Mouse (Mus musculus) embryonic stem cell, embryonic (primary cell): ENCODE measurements around the gene Il23a.
"Not testable (repeated sequence)": the region's sequence is repeated elsewhere in the genome, so short reads cannot be mapped to it uniquely, and the experiment has no call there.

Experiments
- CTCF ChIA-PET, 4 experiments: fragments of 300-600 bp in 2 of 4; fragments of 350-600 bp in 2 of 4; sonication (Branson Sonifier 250); formaldehyde crosslinking; loops; one replicate each; lab custom pipeline; 2022; ENCODE audit warnings: inconsistent platforms in 2 of 4; lab: Charles Lee
- POLR2A ChIA-PET, 4 experiments: fragments of 300-600 bp in 2 of 4; fragments of 350-600 bp in 2 of 4; sonication (Branson Sonifier 250); formaldehyde crosslinking; loops; one replicate each; lab custom pipeline; 2022; ENCODE audit warnings: antibody characterized with exemption in 4 of 4, inconsistent platforms in 1 of 4; lab: Charles Lee

Il23a gene

GRCm38 (mm10) chr10:128290594-128290993 lies 8.0 kb downstream of the Il23a start:
- CTCF ChIA-PET = interaction anchor here in 1 of 4 experiments (1.3 kb wide), 1 partner anchor 20 kb away, joined by 3 read pairs; the partner anchor contains the start of gene Stat2
- POLR2A ChIA-PET = interaction anchor here in 3 of 4 experiments (0.5 to 6.1 kb wide), 12 partner anchors 10 to 220 kb away, joined by 3 to 49 read pairs (median 5); partner anchors contain the start of genes Cnpy2 (in 2 of the 3), Pan2 (in 2 of the 3) and Stat2 (in 2 of the 3)

GRCm38 (mm10) chr10:128283604-128284579 lies 14.7 kb downstream of the Il23a start:
- CTCF ChIA-PET = interaction anchor here (0.5 to 2.7 kb wide), 69 partner anchors 9 to 310 kb away, joined by 3 to 31 read pairs (median 4); partner anchors contain the start of genes Baz2a (in 3 of the 4), Pan2 (in 3 of the 4), Stat2 (in 3 of the 4) and Apof (in 2 of the 4)
- POLR2A ChIA-PET = interaction anchor here (0.5 to 5.2 kb wide), 63 partner anchors 9 to 674 kb away, joined by 3 to 58 read pairs (median 4); partner anchors contain the start of genes Cnpy2 (in 4 of the 4), Baz2a (in 3 of the 4), Stat2 (in 3 of the 4) and Apof (in 2 of the 4)

DNA sequence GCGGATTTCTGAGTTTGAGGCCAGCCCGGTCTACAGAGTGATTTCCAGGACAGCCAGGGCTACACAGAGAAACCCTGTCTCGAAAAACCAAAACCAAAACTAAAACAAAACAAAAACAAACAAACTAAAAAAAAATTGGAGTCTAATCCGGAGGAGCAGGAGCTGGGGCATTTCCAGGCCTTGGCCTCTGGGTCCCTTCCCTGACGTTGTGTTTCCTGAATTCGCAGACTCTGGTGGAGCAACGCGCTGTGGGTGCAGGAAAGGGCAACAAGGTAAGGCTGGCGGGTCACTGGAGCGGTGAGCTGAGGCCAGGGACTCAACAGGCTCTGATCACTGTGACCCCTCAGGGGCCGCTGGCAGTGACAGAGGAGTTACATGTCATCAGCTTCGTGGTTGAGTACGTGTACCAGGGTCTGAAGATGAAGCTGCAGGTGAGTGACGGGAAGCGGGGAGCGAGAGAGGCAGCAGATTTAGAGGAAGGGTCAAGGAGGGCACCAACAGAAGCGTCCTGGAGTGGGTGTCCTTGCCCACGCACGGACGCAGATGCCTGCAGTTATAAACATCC lies 15.6 kb downstream of the Il23a start:
- ChIA-PET CTCF (interaction anchor here (0.6 to 2.7 kb wide), 31 partner anchors 10 to 253 kb away, joined by 3 to 31 read pairs (median 4); partner anchors contain the start of genes Stat2 (in 3 of the 4), Baz2a (in 2 of the 4), Pan2 (in 2 of the 4) and Apof (in 1 of the 4)), POLR2A (interaction anchor here (0.5 to 5.2 kb wide), 35 partner anchors 10 to 384 kb away, joined by 3 to 58 read pairs (median 5); partner anchors contain the start of genes Cnpy2 (in 4 of the 4), Stat2 (in 3 of the 4), Apof (in 2 of the 4) and Baz2a (in 2 of the 4))

GRCm38 (mm10) chr10:128281682-128282081 lies 16.9 kb downstream of the Il23a start:
- POLR2A ChIA-PET = interaction anchor here (0.6 to 5.2 kb wide), 11 partner anchors 11 to 638 kb away, joined by 3 to 58 read pairs (median 4); partner anchors contain the start of genes Stat2 (in 3 of the 4), Apof (in 2 of the 4), Cnpy2 (in 1 of the 4) and Pan2 (in 1 of the 4)
- CTCF ChIA-PET = interaction anchor here in 3 of 4 experiments (0.6 to 1.8 kb wide), 4 partner anchors 11 to 87 kb away, joined by 3 to 7 read pairs (median 4); partner anchors contain the start of genes Coq10a (in 1 of the 3) and Stat2 (in 1 of the 3)

DNA sequence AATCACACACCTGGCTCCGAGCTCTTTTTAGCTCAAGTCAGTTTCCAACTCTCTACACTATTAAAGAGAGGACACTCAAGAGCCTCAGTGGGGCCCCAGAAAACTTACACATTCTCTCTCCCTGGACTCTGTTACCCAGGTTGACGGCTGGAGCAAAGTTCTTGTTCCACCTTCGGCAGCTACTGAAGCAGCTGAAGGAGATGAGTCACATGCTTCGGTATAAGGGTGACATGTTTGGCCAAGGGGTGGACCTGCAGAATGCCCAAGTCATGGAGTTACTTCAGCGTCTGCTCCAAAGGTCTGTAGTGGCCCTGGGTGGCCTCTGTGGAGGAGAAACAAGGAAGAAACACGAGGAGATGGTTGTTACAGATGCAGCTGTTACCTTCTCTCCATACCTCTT lies 17.6 kb downstream of the Il23a start:
- CTCF ChIA-PET = interaction anchor here in 2 of 4 experiments (0.7 to 1.8 kb wide), 3 partner anchors 11 to 54 kb away, joined by 3 to 7 read pairs (median 5); partner anchors contain the start of genes Pan2 (in 1 of the 2) and Stat2 (in 1 of the 2)

GRCm38 (mm10) chr10:128278158-128278557 lies 20.4 kb downstream of the Il23a start:
- POLR2A ChIA-PET = interaction anchor here in 3 of 4 experiments (0.5 to 2.3 kb wide), 8 partner anchors 8 to 1033 kb away, joined by 3 to 11 read pairs (median 4); partner anchors contain the start of genes Il23a (in 1 of the 3), Pan2 (in 1 of the 3) and Stat2 (in 1 of the 3)

More for the DNA sequence above, 17.6 kb downstream of the Il23a start:
- POLR2A ChIA-PET = interaction anchor here in 3 of 4 experiments (0.5 to 5.2 kb wide), 9 partner anchors 10 to 186 kb away, joined by 3 to 58 read pairs (median 3); partner anchors contain the start of genes Apof (in 2 of the 3), Stat2 (in 2 of the 3), Cnpy2 (in 1 of the 3) and Gls2 (in 1 of the 3)

DNA sequence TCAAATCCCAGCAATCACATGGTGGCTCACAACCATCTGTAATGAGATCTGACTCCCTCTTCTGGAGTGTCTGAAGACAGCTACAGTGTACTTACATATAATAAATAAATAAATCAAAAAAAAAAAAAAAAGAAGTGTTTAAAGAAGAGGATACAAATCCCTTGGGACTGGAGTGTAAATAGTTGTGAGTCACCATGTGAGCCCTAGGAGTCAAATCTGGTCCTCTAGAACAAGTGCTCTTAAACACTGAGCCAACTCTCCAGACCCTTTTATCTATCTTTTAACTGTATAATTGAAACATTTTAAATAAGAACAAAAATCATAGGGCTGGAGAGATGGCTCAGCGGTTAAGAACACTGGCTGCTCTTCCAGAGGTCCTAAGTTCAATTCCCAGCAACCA lies 23.2 kb downstream of the Il23a start:
- POLR2A ChIA-PET = not testable (repeated sequence)
- CTCF ChIA-PET = interaction anchor here in 2 of 4 experiments (0.6 to 0.7 kb wide), 3 partner anchors 29 to 1343 kb away, joined by 3 read pairs; no protein-coding TSS in a partner anchor

More at GRCm38 (mm10) chr10:128278158-128278557, 20.4 kb downstream of the Il23a start:
- CTCF ChIA-PET = no interaction called here

GRCm38 (mm10) chr10:128272819-128273439 lies 25.6 kb downstream of the Il23a start:
- CTCF ChIA-PET = interaction anchor here (0.6 to 2.8 kb wide), 29 partner anchors 11 to 1072 kb away, joined by 3 to 31 read pairs (median 3); partner anchors contain the start of genes Pan2 (in 1 of the 4) and Timeless (in 1 of the 4)

DNA sequence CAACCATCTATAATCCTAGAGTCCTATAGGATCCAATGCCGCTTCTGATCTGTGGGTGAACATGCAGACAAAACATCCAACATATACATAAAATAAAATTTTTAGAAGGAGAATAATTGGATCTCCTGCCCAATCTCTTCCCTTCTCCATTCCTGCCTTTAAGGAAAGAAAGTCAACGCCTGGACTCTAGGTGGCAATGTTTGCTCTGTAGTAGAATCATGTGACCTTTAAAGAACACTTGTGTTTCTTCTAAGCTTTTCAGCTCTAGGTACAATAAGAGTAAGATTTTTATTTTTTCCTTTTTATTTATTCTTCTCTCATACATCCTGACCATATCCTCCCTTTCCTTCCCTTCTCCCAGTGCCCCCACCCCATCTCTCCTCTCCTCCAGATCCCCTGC lies 26.7 kb downstream of the Il23a start:
- ChIA-PET POLR2A (interaction anchor here in 3 of 4 experiments (0.5 to 5.8 kb wide), 19 partner anchors 8 to 521 kb away, joined by 3 to 58 read pairs (median 3); partner anchors contain the start of genes Pan2 (in 2 of the 3), Cnpy2 (in 1 of the 3), Nabp2 (in 1 of the 3) and Rnf41 (in 1 of the 3)), CTCF (interaction anchor here (0.5 to 2.8 kb wide), 11 partner anchors 10 to 1193 kb away, joined by 3 to 31 read pairs (median 5); no protein-coding TSS in a partner anchor)

More at GRCm38 (mm10) chr10:128272819-128273439, 25.6 kb downstream of the Il23a start:
- POLR2A ChIA-PET = interaction anchor here (0.5 to 5.8 kb wide), 27 partner anchors 9 to 275 kb away, joined by 3 to 58 read pairs (median 3); partner anchors contain the start of genes Cnpy2 (in 1 of the 4), Coq10a (in 1 of the 4) and Pan2 (in 1 of the 4)

- POLR2A ChIA-PET = interaction anchor here in 3 of 4 experiments (0.7 to 5.8 kb wide), 74 partner anchors 7 to 734 kb away, joined by 3 to 58 read pairs (median 5); partner anchors contain the start of genes Pan2 (in 3 of the 3), Rnf41 (in 3 of the 3), Apon (in 2 of the 3) and Baz2a (in 2 of the 3)
- CTCF ChIA-PET = interaction anchor here in 3 of 4 experiments (0.6 to 1.5 kb wide), 23 partner anchors 11 to 319 kb away, joined by 3 to 22 read pairs (median 4); partner anchors contain the start of genes Baz2a (in 1 of the 3), Erbb3 (in 1 of the 3), Myl6b (in 1 of the 3) and Nabp2 (in 1 of the 3)
These were observed 27.7 kb downstream of the Il23a start for GRCm38 (mm10) chr10:128270866-128271265.

- ChIA-PET POLR2A (interaction anchor here (0.5 to 5.8 kb wide), 112 partner anchors 8 to 733 kb away, joined by 3 to 58 read pairs (median 4); partner anchors contain the start of genes Gls2 (in 3 of the 4), Pan2 (in 3 of the 4), Rnf41 (in 3 of the 4) and Apon (in 2 of the 4)), CTCF (interaction anchor here in 3 of 4 experiments (0.5 to 1.5 kb wide), 34 partner anchors 11 to 325 kb away, joined by 3 to 22 read pairs (median 4); partner anchors contain the start of genes Nabp2 (in 2 of the 3), Rnf41 (in 2 of the 3), Baz2a (in 1 of the 3) and Erbb3 (in 1 of the 3))
These were observed 28.2 kb downstream of the Il23a start, which contains the start of gene Stat2 for GRCm38 (mm10) chr10:128270287-128270841. TSS of gene Stat2 (plus strand) at chr10:128270559.

DNA sequence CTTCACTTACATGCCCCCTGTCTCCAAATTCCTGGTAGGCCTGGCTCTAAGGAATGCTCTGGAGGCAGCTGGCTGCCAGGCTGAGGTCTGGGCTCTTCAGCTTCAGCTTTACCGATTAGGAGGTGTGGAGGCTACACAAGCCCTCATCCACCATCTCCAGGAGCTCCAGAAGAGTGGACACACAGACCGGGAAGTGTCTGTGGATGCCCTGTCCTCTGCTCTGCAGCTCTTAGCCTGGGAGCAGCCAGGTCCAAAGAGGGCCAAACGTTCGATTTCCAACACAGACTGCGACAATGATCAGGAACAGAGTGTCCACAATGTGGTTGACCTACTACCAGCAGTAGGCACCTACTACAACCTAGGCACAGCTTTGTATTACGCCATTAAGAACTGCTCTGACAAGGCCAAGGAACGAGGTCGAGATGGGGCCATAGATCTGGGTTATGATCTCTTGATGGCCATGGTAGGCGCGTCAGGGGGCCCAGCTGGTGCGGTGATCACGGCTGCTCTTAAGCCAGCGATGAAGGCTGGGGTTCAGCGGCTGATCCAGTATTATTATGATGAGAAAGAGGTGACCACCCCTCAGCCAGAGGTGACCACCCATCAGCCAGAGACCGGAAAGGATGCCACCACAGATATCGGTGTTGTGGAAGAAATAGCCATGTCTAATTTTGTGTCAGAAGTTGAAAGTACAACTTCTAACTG lies 29.2 kb downstream of the Il23a start:
- ChIA-PET CTCF (interaction anchor here (0.5 to 1.4 kb wide), 12 partner anchors 14 to 171 kb away, joined by 3 to 22 read pairs (median 5); partner anchors contain the start of genes Nabp2 (in 2 of the 4), Rnf41 (in 2 of the 4) and Pan2 (in 1 of the 4)), POLR2A (interaction anchor here in 3 of 4 experiments (0.5 to 5.8 kb wide), 66 partner anchors 9 to 633 kb away, joined by 3 to 58 read pairs (median 6); partner anchors contain the start of genes Cnpy2 (in 3 of the 3), Pan2 (in 3 of the 3), Atp5b (in 2 of the 3) and Naca (in 2 of the 3))

- CTCF ChIA-PET = interaction anchor here in 3 of 4 experiments (1.1 to 1.2 kb wide), 3 partner anchors 15 to 16 kb away, joined by 3 to 6 read pairs (median 4); no protein-coding TSS in a partner anchor
- POLR2A ChIA-PET = interaction anchor here in 3 of 4 experiments (0.6 to 5.8 kb wide), 17 partner anchors 14 to 1082 kb away, joined by 3 to 58 read pairs (median 6); partner anchors contain the start of genes Cnpy2 (in 1 of the 3), Esyt1 (in 1 of the 3), Pan2 (in 1 of the 3) and Timeless (in 1 of the 3)
These were observed 30.2 kb downstream of the Il23a start, which contains the start of gene Apof for GRCm38 (mm10) chr10:128268371-128268770. TSS of gene Apof (plus strand) at chr10:128268671.
